Mouse (Mus musculus) adrenal gland, postnatal 4 days (tissue): ENCODE results near the gene Snx25. TPM values are rescaled to one million over a fixed set of nuclear protein-coding genes. Genes with fewer than 3 reads are reported as not detected.

Source experiments
- DNase-seq, 2 experiments: peaks; one replicate each; pipeline ENCODE4 v3.0.0; 2021 to 2022; ENCODE audit warnings: low spot score in 2 of 2, mixed read lengths in 2 of 2
- long read RNA-seq, 2 experiments: library from polyadenylated mRNA; stranded (forward); transcript quantifications; one replicate each; pipeline ENCODE4 v2.0.0; 2021
- total RNA-seq, 2 experiments: library from RNA; stranded (reverse); gene quantifications; 2 replicates each; pipeline ENCODE4 v1.2.3; 2021

Snx25 gene
- total RNA-seq: 10 to 100 TPM; 19.2 to 20.6 TPM
- long read RNA-seq, experiment 1, transcript Snx25-203 (19 exons, 3,445 nt): major isoform, 9 of 14 reads
- long read RNA-seq, experiment 1, partial matches to known transcripts: 1 of 14 reads
- long read RNA-seq, experiment 1, other reads (novel, unspliced or antisense): 3 of 14 reads
- long read RNA-seq, experiment 2, transcript Snx25-203 (19 exons, 3,445 nt): major isoform, 52 of 68 reads
- long read RNA-seq, experiment 2, partial matches to known transcripts: 3 of 68 reads
- long read RNA-seq, experiment 2, other reads (novel, unspliced or antisense): 12 of 68 reads

DNA sequence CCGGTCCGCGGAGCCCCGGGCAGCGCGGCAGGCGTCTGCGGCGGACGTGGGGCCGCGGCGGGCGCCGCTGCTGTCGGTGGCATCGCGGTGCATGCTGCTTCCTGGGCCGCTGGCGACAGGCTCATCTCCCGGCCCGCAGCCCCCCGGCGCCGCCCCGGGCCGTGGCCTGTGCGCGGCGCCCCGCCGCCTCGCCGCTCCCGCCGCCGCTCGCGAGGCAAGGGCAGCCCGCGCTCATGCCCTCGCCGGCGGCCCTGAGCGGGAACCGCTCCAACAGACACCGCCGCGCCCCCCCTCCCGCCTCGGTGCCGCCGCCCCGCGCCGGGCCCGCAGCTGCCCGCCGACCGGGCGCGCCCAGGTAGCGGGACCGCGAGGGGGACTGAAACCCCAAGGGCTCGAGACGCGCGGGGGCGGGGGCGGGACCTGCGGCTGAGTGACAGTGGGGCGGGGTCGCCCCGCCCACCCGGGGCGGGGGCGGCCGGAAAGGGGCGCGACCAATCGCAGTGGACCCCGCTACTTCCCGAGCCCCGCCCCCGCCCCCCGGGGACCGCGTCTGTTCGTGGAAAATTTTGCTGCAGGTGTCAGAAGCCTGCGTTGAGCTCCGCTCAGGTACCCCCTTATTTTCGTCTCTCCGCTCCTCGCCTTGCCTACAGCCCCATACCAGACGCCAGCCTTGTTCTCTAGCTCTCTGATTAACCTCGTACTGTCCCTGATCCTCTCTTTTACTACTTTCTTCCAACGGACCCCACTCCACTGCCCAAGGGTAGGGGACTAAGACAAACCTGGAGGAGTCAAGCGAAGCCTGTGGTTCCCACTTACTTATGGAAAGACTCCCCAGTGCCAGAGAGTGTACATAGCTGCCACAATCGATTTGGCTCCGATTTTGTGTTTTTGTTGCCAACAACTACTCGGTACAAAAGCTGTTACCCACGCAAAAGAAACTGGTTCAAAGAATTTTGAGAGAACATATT is at the start of gene Snx25:
Snx25 (minus strand) TSS at position 96 of the 968 bp plus-strand sequence.
- peak; percentile 68 to 71 for DNase-seq

DNA sequence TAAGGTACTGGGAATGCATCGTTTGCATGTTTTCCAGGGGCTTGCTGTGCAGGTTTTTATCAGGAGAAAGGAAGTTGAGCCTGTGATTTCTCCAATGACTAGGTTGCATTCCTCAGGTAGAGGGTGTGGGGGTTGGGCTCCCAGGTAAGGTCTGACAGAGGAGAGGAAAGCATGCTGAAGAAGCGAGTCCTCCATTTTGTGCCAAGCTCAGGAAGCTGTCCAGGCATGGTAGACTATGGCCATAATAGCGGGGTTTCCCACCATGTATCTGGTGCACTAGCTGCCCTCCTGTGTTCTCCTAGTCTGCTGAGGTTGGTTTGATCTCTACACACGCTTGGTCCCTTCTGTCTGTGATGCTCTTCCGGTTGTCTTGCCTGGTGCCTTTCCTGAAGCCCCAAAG is 45.7 kb upstream of the Snx25 start:
- no peak for DNase-seq

DNA sequence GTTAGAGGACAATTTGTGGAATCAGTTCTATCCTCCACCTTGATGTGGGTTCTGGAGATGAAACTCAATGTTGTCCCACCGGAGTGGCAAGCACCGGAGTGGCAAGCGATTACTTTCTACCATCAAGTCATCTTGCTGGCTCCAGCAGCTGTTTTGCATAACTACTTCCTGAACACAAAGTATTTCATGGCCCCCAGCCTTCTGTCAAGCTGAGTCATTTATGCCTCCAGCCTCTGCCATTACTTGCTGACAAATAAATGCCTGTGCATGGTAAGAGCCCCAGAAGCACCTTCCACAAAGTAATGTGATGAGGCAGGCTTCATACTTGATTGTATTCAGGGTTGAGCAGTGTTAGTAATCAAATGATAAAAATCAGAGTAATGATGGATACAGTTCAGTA is 44.9 kb upstream of the Snx25 start:
- DNase-seq: no peak

DNA sequence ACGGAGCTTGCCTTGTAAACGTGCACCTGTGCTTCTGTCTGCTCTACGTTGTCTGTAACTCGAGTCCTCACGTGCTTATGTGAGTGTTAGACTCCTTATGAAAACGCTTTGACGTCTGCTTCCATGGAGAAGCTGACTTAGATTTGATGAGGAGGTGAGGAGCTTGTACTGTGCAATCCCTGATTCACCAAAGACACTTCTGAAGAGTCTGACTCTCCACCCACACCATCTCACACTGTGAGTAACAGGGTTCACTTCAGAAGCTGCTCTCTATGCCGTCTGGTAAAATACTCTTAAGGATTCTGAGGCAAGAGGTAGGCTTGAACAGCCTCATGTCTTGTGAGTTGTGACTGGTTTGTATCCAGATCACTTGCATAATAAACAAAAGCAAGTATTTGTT is 41.1 kb upstream of the Snx25 start:
- DNase-seq: no peak

DNA sequence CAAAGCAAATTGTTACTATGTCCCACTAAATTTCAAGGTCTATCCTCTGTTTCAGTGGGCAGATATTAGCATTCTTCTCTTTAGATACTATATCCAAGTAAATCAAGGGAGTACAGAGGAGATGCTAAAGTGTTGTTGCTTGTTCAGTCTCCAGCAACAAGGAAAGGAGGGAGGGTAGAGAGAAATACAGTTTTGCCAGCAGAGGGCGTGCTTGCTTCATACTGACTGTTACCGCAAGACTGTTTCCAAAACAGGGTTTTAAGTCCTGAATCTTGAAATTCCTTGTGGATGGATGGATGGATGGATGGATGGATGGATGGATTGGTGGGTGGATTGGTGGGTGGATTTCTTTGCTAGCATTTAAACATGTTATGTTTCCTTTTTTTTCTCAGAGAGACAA is 33.4 kb upstream of the Snx25 start:
- DNase-seq: no peak

- no peak for DNase-seq
These were observed 28.2 kb upstream of the Snx25 start for GRCm38 (mm10) chr8:46180136-46180535.

- DNase-seq: no peak
These were observed 21.7 kb upstream of the Snx25 start for GRCm38 (mm10) chr8:46173651-46174050.

DNA sequence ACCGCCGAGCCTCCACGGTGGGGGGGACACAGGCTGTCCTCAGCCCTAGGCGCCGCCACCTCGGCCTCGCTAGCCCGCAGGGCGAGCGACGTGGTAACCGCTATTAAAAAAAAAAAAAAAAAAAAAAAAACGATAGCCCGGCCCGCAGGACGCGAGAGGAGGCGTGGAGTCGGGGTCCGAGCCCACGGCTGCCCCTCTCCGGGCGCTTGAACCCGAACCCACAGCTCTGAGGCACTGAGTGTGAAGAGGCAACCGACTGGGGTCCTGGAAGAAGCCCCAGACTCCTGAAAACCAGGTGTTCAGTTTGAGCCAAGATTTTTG is 11.9 kb upstream of the Snx25 start:
- DNase-seq: no peak

- DNase-seq: peak; percentile 93 to 94
These were observed 11.3 kb upstream of the Snx25 start for GRCm38 (mm10) chr8:46162953-46163869.

DNA sequence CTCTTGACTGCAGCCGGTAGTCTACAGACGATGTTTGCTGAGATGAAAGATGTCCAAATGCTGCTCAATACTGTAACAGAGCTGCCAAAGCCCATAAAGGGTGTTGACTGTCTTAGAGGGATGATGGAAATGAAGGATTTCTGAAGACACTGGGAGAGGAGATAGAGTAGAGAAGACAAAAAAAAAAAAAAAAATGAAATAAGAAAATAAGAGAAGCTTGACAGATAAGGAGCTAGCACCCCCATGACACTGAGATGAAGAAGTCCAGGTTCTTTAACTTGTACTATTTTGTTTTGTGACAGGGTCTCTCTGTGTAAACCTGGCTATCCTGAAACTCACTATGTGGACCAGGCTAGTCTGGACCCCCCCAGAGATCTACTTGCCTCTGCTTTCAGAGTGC is 1.1 kb upstream of the Snx25 start:
- DNase-seq: no peak

DNA sequence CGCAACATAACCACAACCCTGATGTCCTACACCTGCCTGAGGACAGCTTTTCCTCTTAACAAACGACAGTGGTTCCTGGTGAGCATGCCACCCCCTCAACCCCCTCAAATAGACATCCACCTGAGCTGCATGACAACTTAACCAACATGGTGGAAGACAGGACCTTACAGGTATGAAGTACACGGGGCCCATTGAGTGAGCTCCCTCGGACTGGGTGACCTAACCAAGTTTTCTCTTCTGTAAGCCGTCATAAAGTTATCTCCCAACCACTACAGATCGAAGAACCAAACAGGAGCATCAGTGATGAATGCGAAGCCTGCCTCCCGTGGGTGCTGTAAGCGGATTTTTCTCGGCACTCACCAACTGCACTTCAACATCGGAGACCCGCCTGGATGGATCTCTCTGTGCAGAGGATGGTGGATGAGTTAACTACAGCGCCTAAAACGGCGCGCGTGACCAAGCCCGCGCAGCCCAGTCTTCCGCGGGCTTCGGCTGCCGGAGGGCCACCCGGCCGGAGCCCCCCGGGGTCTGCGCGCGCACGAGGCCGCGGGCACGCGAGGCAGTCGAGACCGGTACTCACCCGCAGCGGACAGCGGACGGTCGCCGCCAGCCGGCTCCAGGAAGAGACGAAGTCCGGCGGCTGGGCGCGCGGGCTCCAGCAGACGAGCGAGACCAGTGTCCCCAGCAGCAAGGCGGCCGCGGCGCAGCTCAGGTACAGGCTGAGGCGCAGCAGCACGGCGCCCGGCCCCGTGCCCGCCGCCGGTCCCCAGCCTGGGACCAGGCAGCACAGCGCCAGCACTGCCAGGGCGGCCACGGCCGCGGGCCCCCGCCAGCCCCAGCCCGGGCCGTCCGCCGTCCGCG is 527 bp downstream of the Snx25 start, which contains the start of gene Cfap97:
Cfap97 (plus strand) TSS at position 570 of the 861 bp plus-strand sequence.
- DNase-seq: peak; percentile 13 to 19

DNA sequence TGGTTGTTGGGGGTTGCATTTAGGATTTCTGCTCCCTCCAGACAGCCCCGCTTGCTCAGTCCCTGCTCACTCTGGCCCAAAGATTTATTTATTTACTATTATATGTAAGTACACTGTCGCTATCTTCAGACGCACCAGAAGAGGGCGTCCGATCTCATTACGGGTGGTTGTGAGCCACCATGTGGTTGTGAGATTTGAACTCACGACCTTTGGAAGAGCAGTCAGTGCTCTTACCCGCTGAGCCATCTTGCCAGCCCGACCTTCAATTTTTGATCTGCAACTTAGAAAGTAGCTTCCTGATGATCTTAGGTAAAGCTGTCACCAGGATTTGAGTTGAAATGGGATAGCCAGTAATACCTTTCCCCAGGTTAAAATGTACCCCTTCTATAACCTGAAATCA is 2.2 kb downstream of the Snx25 start:
- DNase-seq: no peak

DNA sequence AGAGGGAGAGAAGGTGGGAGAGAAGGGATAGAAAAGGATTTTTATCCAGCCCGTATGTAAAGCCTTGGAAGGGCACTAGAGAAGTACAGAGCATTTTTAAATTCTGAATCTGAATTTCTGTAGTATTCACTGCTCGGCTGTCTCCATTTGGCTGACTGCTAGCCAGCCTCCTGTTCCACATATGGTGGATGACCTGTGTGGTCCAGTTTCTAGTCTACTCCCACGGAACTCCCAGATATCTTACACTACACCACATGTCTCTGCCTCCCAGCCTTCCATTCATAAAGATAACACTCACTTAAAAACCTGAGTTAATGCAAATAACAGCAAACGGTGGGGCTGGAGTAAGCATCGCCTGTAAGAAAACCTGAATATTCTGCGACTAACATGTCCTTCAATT is 2.7 kb downstream of the Snx25 start:
- no peak for DNase-seq

DNA sequence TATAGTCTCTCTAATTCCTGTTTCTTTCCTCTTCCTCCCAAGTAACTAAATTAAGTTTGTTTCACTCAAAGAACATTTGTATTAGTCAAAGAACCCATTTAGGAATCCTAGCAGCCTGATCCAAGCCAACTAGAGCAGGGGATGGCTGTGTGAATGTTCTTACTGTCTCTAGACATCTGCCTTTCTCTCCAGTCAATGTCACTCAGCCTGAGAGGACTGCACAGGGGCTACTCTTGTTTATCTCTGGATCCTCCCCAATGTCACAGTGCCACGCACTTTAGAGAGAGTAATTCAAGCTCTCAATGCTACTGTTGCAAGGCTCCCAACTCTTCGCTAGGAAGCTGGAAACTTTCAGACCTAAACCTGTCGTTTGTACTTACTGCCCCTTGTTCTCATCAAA is 5.8 kb downstream of the Snx25 start:
- no peak for DNase-seq

DNA sequence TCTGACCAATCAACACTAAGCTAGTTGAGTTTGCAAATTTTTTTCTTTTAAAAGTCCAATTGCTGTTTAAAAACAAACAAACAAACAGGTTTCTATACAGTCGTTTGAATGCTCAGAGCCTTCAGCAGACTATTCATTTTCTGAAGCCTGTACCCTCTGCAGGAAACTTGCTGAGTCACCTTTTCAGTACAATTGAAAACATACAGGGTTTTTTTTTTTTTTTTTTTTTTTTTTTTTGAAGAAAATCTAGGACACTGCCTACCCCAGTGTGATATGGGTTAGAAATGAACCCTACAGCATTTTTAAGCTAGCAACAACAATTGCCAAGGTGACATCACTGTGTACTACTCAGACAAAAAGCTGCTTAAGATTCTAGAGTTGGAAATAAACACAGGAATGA is 8.0 kb downstream of the Snx25 start:
- no peak for DNase-seq

DNA sequence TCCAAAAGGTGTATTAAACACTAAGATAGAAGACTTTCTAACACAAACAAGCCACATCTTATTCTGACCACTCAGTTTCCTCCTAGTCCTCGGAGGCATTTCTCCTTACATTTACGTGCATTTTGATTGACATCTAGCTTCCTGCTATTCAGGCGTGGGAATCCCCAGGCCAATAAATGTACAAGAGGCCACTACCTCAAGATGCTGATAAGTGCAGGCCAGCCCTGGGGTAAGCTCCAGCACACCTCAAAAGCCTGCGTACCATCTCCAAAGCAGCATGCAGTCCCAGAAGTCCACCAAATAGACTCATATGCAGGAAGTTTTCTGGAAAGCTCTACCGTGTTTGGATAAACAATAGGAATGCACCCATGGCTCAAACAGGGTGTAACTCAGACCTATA is 8.5 kb downstream of the Snx25 start:
- no peak for DNase-seq

GRCm38 (mm10) chr8:46142498-46143081 is 9.4 kb downstream of the Snx25 start:
- DNase-seq: no peak

DNA sequence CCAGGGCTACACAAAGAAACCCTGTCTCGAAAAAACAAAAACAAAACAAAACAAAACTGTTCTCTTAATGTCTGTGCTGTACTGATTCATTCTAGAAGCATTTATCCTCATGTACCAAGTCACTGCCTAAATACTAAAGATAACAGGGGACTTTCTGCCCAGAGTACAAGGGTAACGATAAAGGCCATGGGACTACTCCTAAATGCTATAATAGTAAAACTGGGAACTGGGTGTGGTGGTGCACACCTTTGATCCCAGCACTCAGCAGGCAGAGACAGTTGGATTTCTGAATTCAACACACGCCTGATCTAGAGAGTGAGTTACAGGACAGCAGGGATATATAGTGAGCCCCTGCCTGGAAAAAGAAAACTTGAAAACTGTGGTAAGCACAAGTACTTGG is 10.3 kb downstream of the Snx25 start:
- no peak for DNase-seq

DNA sequence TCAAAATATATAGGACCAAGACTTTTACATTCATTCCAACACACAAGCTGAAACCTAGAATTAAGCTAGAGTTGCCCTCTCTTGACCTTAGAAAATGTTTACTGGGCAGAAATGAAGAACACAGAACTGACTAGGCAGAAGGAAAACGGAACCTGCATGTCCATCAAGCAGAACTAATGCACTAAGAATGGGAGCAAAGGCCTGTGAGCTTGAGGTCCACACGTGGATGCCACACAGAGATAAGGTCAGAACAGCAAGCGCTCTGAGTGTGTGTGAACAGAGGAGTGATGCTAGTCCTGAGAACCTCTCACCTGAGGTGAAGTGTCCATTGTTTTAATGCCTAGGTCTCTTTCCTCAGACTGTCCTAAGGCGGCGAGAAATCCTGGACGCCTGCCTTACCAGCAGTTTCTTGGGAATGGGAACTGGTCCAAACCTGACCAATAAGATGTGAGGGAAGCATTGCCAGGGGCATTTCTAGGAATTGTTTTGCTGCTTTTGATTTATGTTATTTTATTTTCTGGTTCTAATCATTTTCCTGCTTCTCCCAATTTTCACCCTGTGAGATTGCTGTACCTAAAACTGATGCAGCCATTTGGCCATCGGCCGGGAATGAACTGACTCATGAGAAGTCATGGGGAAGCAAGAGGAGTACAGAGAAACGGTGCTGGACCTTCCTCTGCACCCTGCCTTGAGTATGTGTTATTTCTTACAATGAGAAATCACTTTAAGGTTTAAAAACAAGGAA is 11.4 kb downstream of the Snx25 start:
- DNase-seq: no peak
